Mouse (Mus musculus) cortical plate, adult 2 months (tissue): ENCODE measurements around the gene Tcf7l2.

Source experiments
- CTCF ChIP-seq: fragments of 200-500 bp; IDR thresholded peaks from 2 replicates; pipeline ENCODE4 v1.5.1; 2011; ENCODE audit warnings: mild to moderate bottlenecking, control low read depth, low read length; ENCODE audit not compliant: insufficient read depth; ENCODE audit errors: extremely low read depth
- POLR2A ChIP-seq: fragments of 200-500 bp; IDR thresholded peaks from 2 replicates; pipeline ENCODE4 v1.6.1; 2011; ENCODE audit warnings: mild to moderate bottlenecking, low read length, control low read depth; ENCODE audit not compliant: insufficient read depth; ENCODE audit errors: extremely low read depth

DNA sequence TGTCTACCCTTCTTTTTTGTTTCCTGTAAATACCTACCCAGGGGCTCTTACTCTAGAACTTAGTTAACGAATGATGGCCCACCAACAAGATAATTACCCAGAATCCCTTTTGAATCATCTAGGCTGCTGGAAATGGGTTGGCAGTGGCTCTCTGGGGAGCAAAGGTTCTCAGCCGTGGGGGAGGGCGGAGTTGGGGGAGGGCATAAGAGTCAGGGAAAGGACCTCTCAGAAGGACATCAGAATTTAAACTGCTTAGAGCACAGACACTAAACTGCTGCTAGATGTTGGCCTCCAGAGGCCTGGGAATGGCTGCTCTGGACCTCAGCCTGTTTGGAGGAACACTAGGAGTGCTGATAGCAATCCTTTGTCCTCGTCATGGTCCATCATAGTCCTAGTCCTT lies 105.4 kb downstream of the Tcf7l2 start:
- TF ChIP-seq POLR2A = no peak
- no peak for TF ChIP-seq CTCF
